Mouse (Mus musculus) liver, embryonic 14.5 days (tissue): ENCODE measurements around the gene Ces3b.

Source experiments
- CTCF ChIP-seq: IDR thresholded peaks from 2 replicates; pipeline ENCODE4 v1.5.1; 2016; ENCODE audit warnings: antibody characterized with exemption, low read depth, control low read depth
- EP300 ChIP-seq: IDR thresholded peaks from 2 replicates; pipeline ENCODE4 v1.6.1; 2016; ENCODE audit warnings: antibody characterized with exemption, low read depth

GRCm38 (mm10) chr8:105043510-105043909 lies 40.0 kb upstream of the Ces3b start:
- TF ChIP-seq CTCF = no peak
- no peak for TF ChIP-seq EP300
